Mouse (Mus musculus) midbrain, embryonic 16.5 days (tissue): ENCODE measurements at regions not wholly inside any gene's neighbourhood (a gene's known extent, or its start where the extent isn't known, plus 50 kb on each side); places are given as distances from the start of the nearest gene placed in this dataset.

ENCODE experiments used
- ATAC-seq: fragments of 200-750 bp; cut with Nextera tagmentation; 2 replicates; pipeline ENCODE4 v1.8.0; 2017; ENCODE audit warnings: moderate TSS enrichment
- H3K27ac ChIP-seq: fragments of 300-500 bp; sonication (generic); 2 replicates; pipeline ENCODE4 v1.5.1; 2014; ENCODE audit warnings: mild to moderate bottlenecking, low read length, mixed read lengths
- H3K27me3 ChIP-seq: fragments of 300-500 bp; sonication (generic); 2 replicates; pipeline ENCODE4 v1.6.1; 2014; ENCODE audit warnings: low read depth, low read length, mixed read lengths; ENCODE audit not compliant: control insufficient read depth, insufficient read depth
- H3K36me3 ChIP-seq: fragments of 300-500 bp; sonication (generic); 2 replicates; pipeline ENCODE4 v1.6.1; 2014; ENCODE audit warnings: mild to moderate bottlenecking, low read length, moderate library complexity, mixed read lengths; ENCODE audit not compliant: control insufficient read depth, insufficient read depth
- H3K4me1 ChIP-seq: fragments of 300-500 bp; sonication (generic); 2 replicates; pipeline ENCODE4 v1.6.1; 2014; ENCODE audit warnings: mild to moderate bottlenecking, low read length, mixed read lengths; ENCODE audit not compliant: control insufficient read depth, insufficient read depth
- H3K4me2 ChIP-seq: fragments of 300-500 bp; sonication (generic); 2 replicates; pipeline ENCODE4 v1.6.1; 2014; ENCODE audit warnings: mild to moderate bottlenecking, low read length, mixed read lengths
- H3K4me3 ChIP-seq: fragments of 300-500 bp; sonication (generic); 2 replicates; pipeline ENCODE4 v1.5.1; 2014; ENCODE audit warnings: low read depth, mild to moderate bottlenecking, low read length, moderate library complexity, mixed read lengths
- H3K9ac ChIP-seq: fragments of 300-500 bp; sonication (generic); 2 replicates; pipeline ENCODE4 v1.6.1; 2014; ENCODE audit warnings: low read depth, low read length, mixed read lengths
- H3K9me3 ChIP-seq: fragments of 300-500 bp; sonication (generic); replicated peaks from 2 replicates; pipeline ENCODE4 v1.6.1; 2014; ENCODE audit warnings: mild to moderate bottlenecking, low read length, mixed read lengths; ENCODE audit not compliant: control insufficient read depth, poor library complexity, severe bottlenecking
- WGBS: fragments of 180-500 bp; shearing (Covaris S2); extraction: QIAGEN DNeasy Blood & Tissue Kit; methylation state at CpG from one replicate; pipeline ENCODE4 v1.1.7; 2014; 5-methylcytosine and 5-hydroxymethylcytosine counted together

DNA sequence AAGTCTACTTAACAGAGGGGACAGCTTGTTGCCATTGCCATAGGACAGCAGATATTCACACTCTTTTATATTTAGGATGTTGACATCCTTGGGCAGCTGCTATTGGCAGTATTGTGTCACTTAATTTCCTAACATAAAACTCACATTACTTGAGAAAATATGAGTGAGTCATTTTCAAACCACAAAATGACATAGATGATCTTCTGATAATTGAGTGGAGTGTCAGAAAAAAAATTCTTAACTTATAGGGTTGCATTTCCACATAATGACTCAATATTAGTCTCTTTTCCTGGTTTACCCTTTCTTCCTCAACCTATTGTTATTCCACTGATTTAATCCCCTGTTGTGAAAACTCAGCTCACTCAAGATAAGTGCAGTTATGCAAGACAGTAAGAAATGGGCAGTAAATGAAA, 2629.5 kb upstream of the Gm7489 start:
- Histone ChIP-seq H3K27me3 (no peaks in the 10 kb centered on the region), H3K36me3 (no peaks in the 10 kb centered on the region), H3K4me1 (no peaks in the 10 kb centered on the region), H3K4me3 (no peak overlapping the region), H3K9ac (no peak overlapping the region), H3K27ac (no peak overlapping the region), H3K9me3 (no peaks in the 10 kb centered on the region), H3K4me2 (no peak overlapping the region)
- no peak for ATAC-seq

DNA sequence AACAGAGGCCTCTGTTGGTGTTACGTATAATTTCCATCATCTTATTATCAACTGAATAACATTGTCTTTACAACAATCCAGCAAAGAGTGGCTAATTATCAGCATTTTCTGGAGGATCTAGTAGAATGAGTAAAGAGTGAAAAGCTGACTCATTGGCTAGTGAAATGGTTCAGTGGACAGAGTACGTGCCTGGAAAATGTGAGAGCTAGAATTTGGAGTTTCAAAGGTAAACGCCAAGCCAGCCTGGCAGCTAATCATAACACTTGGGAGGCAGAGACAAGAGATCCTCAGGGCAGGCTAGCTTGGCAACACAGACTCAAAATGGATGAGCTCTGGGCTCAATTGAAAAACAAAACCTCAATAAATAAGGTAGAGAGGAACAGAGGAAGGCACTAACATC, 2628.0 kb upstream of the Gm7489 start:
- no peak overlapping the region for H3K9ac ChIP-seq
- no peaks in the 10 kb centered on the region for H3K4me1 ChIP-seq
- WGBS: 89% methylated on average over 3 of the region's 3 CpGs
- no peak overlapping the region for H3K27ac ChIP-seq
- no peak for ATAC-seq
- no peaks in the 10 kb centered on the region for H3K36me3 ChIP-seq
- H3K9me3 ChIP-seq: no peaks in the 10 kb centered on the region
- H3K4me2 ChIP-seq: no peak overlapping the region
- no peaks in the 10 kb centered on the region for H3K27me3 ChIP-seq
- H3K4me3 ChIP-seq: no peak overlapping the region

DNA sequence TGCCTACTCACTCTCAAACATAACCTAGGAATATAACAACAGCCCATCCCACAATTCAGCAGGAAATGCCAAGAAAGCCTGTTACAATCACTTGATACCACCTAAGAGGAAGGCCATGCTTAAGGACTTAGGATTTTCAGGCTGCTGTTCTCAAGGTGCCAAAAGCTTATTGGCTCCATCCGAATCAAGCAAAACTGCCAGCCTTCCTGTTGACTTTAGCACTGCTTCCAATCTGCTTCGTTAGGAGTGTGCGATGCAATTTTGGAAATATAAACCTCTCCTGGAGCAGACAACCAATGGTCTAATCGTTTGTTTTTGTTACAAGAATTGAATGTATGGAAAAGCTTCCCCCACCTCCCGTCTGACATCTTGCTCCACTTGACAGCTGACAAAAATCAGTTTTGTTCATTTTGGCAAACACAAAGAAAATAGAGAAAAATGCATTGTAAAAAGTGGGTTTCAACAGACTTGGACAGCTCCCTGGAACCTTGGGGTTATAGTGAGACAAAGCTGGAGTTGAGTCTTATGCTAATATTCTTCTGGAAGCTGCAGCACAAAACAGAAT, 2620.0 kb upstream of the Gm7489 start:
- no peak overlapping the region for H3K27ac ChIP-seq
- no peak overlapping the region for H3K4me3 ChIP-seq
- no peak overlapping the region for H3K4me2 ChIP-seq
- 74% methylated on average over 5 of the region's 5 CpGs for WGBS
- no peaks in the 10 kb centered on the region for H3K4me1 ChIP-seq
- no peaks in the 10 kb centered on the region for H3K27me3 ChIP-seq
- no peaks in the 10 kb centered on the region for H3K9me3 ChIP-seq
- no peak overlapping the region for H3K9ac ChIP-seq
- no peaks in the 10 kb centered on the region for H3K36me3 ChIP-seq
- ATAC-seq: no peak

DNA sequence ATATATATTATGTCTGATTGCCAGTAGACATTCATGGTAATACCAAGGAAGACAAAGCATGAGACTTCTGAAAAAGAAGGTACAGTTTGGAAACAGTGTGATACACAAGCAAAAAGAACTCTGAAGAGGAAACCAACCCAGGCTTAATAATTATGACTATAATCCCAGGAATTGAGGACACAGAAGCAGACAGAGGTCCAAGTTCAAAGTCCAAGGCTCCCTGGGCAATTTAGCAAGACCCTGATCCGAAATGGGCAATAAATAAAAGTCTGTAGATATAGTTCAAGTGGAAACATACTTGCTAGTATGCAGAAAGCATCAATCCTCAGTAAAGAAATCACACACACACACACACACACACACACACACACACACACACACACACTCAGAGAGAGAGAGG, 2618.7 kb upstream of the Gm7489 start:
- no peak overlapping the region for H3K4me2 ChIP-seq
- no peaks in the 10 kb centered on the region for H3K9me3 ChIP-seq
- WGBS: 75% methylated on average over 1 of the region's 1 CpGs

DNA sequence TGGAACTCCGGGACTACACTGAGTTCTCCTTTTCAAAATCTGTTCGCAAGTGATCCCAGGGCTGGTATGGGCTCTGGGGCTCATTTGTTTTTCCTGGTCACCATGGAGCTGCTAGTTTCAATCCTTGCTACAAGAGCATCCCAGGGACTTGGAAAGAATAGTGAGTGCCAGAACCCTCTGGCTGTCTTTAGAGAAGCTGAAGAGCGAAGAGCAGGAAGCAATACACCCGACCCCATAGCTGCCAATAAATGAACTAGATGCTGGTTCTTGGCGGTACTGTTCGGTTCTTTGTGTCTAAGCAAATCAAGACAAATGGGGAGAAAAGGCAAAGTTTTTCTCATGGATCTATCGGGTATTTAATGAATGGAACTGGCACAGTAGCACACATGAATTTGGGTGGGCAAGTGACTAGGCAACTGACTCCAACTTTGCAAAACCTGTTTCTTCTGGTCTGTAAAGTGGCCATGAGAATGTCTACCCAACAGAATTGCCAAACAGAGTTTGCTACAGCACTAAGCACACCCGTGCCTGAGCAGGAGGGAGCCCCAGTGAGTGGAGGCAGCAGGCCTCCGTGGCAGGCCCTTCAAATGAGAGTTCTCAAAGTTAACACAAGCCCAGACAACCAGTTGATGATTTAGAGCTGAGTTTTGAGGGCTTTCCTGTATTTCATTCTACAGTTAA, 2612.9 kb upstream of the Gm7489 start:
- no peak; the same call in 1 of the 2 replicates for ATAC-seq
- 82% methylated on average over 9 of the region's 9 CpGs for WGBS
- H3K36me3 ChIP-seq: no peaks in the 10 kb centered on the region

More for the DNA sequence above, 2618.7 kb upstream of the Gm7489 start:
- no peak for ATAC-seq
- H3K4me1 ChIP-seq: no peaks in the 10 kb centered on the region
- no peak overlapping the region for H3K4me3 ChIP-seq
- no peak overlapping the region for H3K9ac ChIP-seq
- no peak overlapping the region for H3K27ac ChIP-seq
- no peaks in the 10 kb centered on the region for H3K36me3 ChIP-seq
- no peaks in the 10 kb centered on the region for H3K27me3 ChIP-seq

DNA sequence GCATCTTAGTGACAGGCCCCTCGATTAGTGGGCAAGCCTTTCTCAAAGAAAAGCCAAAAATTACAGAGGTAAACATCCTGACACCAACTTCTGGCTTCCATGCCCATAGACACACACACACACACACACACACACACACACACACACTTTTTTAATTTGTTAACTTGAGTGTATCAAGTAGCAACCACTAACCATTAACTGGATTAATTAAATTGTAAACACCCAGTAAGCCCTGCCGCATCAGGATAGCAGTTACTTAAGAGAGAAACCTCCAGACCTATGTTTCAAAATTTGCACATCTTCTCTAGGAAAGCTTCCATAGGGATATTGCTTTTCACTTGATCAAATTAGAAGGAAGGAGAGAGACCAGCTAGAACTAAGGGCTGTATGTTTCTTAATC, 2599.4 kb upstream of the Gm7489 start:
- 83% methylated on average over 2 of the region's 2 CpGs for WGBS
- no peak for ATAC-seq

More for the DNA sequence above, 2612.9 kb upstream of the Gm7489 start:
- Histone ChIP-seq H3K9ac (no peak overlapping the region), H3K27ac (no peak overlapping the region), H3K4me2 (no peak overlapping the region), H3K4me3 (no peak overlapping the region), H3K9me3 (no peaks in the 10 kb centered on the region), H3K4me1 (no peaks in the 10 kb centered on the region), H3K27me3 (no peaks in the 10 kb centered on the region)

DNA sequence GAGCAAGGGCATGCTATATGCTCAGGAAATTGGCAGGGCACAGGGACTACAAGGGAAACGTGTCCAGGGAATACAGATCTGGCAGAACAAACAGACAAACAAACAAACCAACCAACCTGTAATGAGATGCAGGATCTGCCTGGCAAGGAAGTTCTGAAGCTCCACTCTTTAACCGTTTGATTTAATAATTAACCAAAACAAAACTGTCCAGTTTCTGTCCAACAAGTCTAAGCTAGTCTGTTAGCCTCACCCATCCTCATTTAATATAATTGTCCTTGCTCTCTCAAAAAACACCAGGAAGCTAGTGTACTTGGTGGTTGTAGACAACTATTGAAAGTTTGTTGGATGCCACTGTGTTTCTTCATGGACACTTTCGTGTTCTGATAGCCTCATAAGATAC, 2598.4 kb upstream of the Gm7489 start:
- 90% methylated on average over 3 of the region's 3 CpGs for whole genome bisulfite sequencing
- no peak overlapping the region for H3K9ac ChIP-seq
- H3K36me3 ChIP-seq: no peaks in the 10 kb centered on the region
- no peak overlapping the region for H3K27ac ChIP-seq
- H3K27me3 ChIP-seq: no peaks in the 10 kb centered on the region
- H3K4me2 ChIP-seq: no peak overlapping the region
- no peak for ATAC-seq
- H3K4me3 ChIP-seq: no peak overlapping the region
- no peaks in the 10 kb centered on the region for H3K9me3 ChIP-seq
- H3K4me1 ChIP-seq: peaks cover 5% of the 10 kb centered on the region; the same call in 1 of the 2 replicates

More for the DNA sequence above, 2599.4 kb upstream of the Gm7489 start:
- Histone ChIP-seq H3K4me2 (no peak overlapping the region), H3K4me1 (peaks cover 5% of the 10 kb centered on the region; the same call in 1 of the 2 replicates), H3K36me3 (no peaks in the 10 kb centered on the region), H3K9me3 (no peaks in the 10 kb centered on the region), H3K27me3 (no peaks in the 10 kb centered on the region), H3K9ac (no peak overlapping the region), H3K4me3 (no peak overlapping the region), H3K27ac (no peak overlapping the region)

DNA sequence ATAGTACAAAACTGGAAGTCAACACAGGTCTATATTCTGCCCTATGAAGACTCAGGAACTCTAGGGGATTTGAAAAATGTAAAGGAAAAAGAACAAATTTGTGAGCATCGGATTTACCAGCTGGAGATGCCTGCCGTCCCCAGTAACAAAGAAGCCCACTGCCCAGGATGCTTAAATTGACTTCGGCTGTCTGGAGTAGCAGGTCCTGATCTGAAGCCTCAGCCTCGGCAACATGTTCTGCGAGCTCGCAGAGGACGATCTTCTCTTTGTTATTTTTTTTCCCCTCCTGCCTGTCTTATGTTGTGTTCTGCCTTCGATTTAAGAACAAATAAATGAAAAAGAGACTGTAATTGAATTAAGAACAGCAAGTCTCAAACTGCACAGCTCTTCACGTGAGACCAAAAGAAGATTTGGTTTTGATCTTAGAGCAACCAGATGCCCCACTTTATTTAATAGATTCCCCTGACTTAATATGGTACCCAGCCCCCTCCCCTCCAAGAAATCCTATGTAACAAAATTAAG, 2595.7 kb upstream of the Gm7489 start:
- 7% methylated on average over 9 of the region's 9 CpGs for WGBS
- Histone ChIP-seq H3K9me3 (no peaks in the 10 kb centered on the region), H3K4me2 (peak overlapping the region; percentile 47), H3K36me3 (no peaks in the 10 kb centered on the region), H3K27ac (no peak overlapping the region), H3K4me1 (peaks cover 5% of the 10 kb centered on the region; the same call in 1 of the 2 replicates), H3K9ac (peak overlapping the region; percentile 34; the same call in 1 of the 2 replicates), H3K27me3 (no peaks in the 10 kb centered on the region), H3K4me3 (peak overlapping the region; percentile 13)
- peak; percentile 51 for ATAC-seq

DNA sequence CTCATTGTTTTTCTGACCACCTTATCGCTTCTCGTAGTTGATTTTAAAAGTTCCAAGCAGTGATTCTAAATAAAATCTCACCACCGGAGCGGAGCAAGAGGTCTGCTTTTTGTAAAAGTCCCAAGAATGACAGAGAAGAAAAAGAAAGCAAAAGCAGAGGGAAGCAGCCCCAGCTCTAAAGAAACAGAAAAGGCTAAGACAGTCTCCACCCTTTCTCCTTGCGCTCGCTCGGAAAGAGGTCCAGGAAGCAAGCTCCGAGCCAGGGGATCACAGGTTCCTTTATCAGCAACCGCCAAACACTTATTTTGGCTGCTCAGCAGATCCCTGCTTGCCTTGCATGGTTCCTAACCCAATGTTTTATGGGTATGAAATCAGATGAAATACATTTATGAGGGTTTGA, 2594.8 kb upstream of the Gm7489 start:
- no peak overlapping the region for H3K27ac ChIP-seq
- no peak overlapping the region for H3K4me3 ChIP-seq
- H3K36me3 ChIP-seq: no peaks in the 10 kb centered on the region
- H3K9ac ChIP-seq: no peak overlapping the region
- H3K9me3 ChIP-seq: no peaks in the 10 kb centered on the region
- no peaks in the 10 kb centered on the region for H3K27me3 ChIP-seq
- peaks cover 5% of the 10 kb centered on the region; the same call in 1 of the 2 replicates for H3K4me1 ChIP-seq
- no peak overlapping the region for H3K4me2 ChIP-seq
- no peak for ATAC-seq
- WGBS: 72% methylated on average over 9 of the region's 9 CpGs
